13 mouse cellular contexts compared by ENCODE assay signal in genomic region chr13:107944831-107945230, GRCm38 (mm10).
DNase-seq lines count a peak whose midpoint lies in the region; ATAC-seq and TF ChIP-seq lines count a peak whose summit lies in the region.
"Had no signal": no experiment of that assay in that cellular context is flagged by ENCODE, and none has a peak within 500 bp of the region (broad histone marks: within the 10 kb centered on the region; RNA-seq: fewer than 3 reads in every experiment).

No protein-coding gene starts in this region.

- DNase-seq in gastrocnemius, postnatal 25 days: peak; percentile 23
- DNase-seq in gastrocnemius, adult 18-20 months (ENCODE audit: low spot score): no peak
- peak; percentile 41 for DNase-seq in liver, adult 2 months (ENCODE audit: extremely low read depth, low read depth, low spot score)
- no peak for DNase-seq in frontal cortex, postnatal 25 days (ENCODE audit: low spot score in 2 of 2)
- DNase-seq: cerebellum, postnatal 14 days; spleen, adult 18-20 months; thymus, postnatal 4 days had no signal

- H3K79me2 ChIP-seq in liver, adult 2 months (ENCODE audit: control insufficient read depth, insufficient read depth, low read length): no peaks in the 10 kb centered on the region

- H3K9ac ChIP-seq in liver, adult 2 months (ENCODE audit: low read depth, low read length): no peak overlapping the region
- no peak overlapping the region for H3K9ac ChIP-seq in liver, embryonic 12.5 days
- H3K9ac ChIP-seq: liver, embryonic 15.5 days; neural tube, embryonic 13.5 days had no signal

- 66% methylated on average over 10 of the region's 10 CpGs for WGBS in liver, adult 2 months
- 37% methylated on average over 10 of the region's 10 CpGs for whole genome bisulfite sequencing in liver, embryonic 12.5 days (ENCODE audit: insufficient replicate concordance)

- H3K4me3 ChIP-seq in liver, adult 2 months (ENCODE audit: insufficient read depth, low read depth, low read length): no peak overlapping the region
- H3K4me3 ChIP-seq in liver, embryonic 12.5 days: no peak overlapping the region
- peak overlapping the region; percentile 75 for H3K4me3 ChIP-seq in megakaryocyte, embryonic 14.5 days (replicated peaks)
- H3K4me3 ChIP-seq: liver, embryonic 15.5 days; neural tube, embryonic 13.5 days had no signal

- no peaks in the 10 kb centered on the region for H3K4me1 ChIP-seq in liver, adult 2 months (ENCODE audit: control insufficient read depth, insufficient read depth, low read length)
- no peaks in the 10 kb centered on the region for H3K4me1 ChIP-seq in liver, embryonic 12.5 days
- peaks cover 26% of the 10 kb centered on the region for H3K4me1 ChIP-seq in megakaryocyte, embryonic 14.5 days

- no peaks in the 10 kb centered on the region for H3K27me3 ChIP-seq in liver, adult 2 months (ENCODE audit: control insufficient read depth, insufficient read depth, low read length)
- no peaks in the 10 kb centered on the region for H3K27me3 ChIP-seq in liver, embryonic 12.5 days (replicated peaks)
- peaks cover 15% of the 10 kb centered on the region for H3K27me3 ChIP-seq in megakaryocyte, embryonic 14.5 days (replicated peaks)
- H3K27me3 ChIP-seq: liver, embryonic 15.5 days; neural tube, embryonic 13.5 days had no signal

- no peak for TF ChIP-seq CTCF in liver, adult 2 months (IDR thresholded peaks at IDR 0.05; ENCODE audit: low read depth, low read length)

- no peaks in the 10 kb centered on the region for H3K9me3 ChIP-seq in liver, embryonic 12.5 days (replicated peaks)
- H3K9me3 ChIP-seq in megakaryocyte, embryonic 14.5 days: peaks cover 10% of the 10 kb centered on the region
- H3K9me3 ChIP-seq: liver, embryonic 15.5 days; neural tube, embryonic 13.5 days had no signal

- TF ChIP-seq POLR2A in liver, adult 2 months (IDR thresholded peaks at IDR 0.05; ENCODE audit: extremely low read depth, insufficient read depth, low read length): no peak

- H3K27ac ChIP-seq in liver, adult 2 months (replicated peaks; ENCODE audit: insufficient read depth, low read depth, low read length): no peak overlapping the region
- H3K27ac ChIP-seq in liver, embryonic 12.5 days: no peak overlapping the region
- H3K27ac ChIP-seq: liver, embryonic 15.5 days; neural tube, embryonic 13.5 days had no signal

- H3K36me3 ChIP-seq in liver, adult 2 months (ENCODE audit: control insufficient read depth, insufficient read depth, low read length): no peaks in the 10 kb centered on the region
- H3K36me3 ChIP-seq in liver, embryonic 12.5 days: no peaks in the 10 kb centered on the region
- no peaks in the 10 kb centered on the region for H3K36me3 ChIP-seq in megakaryocyte, embryonic 14.5 days (replicated peaks; ENCODE audit: low read length)
- H3K36me3 ChIP-seq: liver, embryonic 15.5 days; neural tube, embryonic 13.5 days had no signal

- H3K4me2 ChIP-seq in liver, embryonic 12.5 days: no peak overlapping the region
- H3K4me2 ChIP-seq: liver, embryonic 15.5 days; neural tube, embryonic 13.5 days had no signal

- no peak for ATAC-seq in liver, embryonic 12.5 days
- peak; percentile 22 to 66; a peak in 2 of 4 replicates for ATAC-seq in hematopoietic stem cell, adult 5-6 weeks (replicated peaks in 1 of 2; ENCODE audit: insufficient read depth in 1 of 2, low FRiP score in 2 of 2, low TSS enrichment in 1 of 2, low read depth in 1 of 2, poor library complexity in 2 of 2, severe bottlenecking in 2 of 2)
- ATAC-seq in erythroblast, adult 5-6 weeks (replicated peaks; ENCODE audit: low FRiP score, poor library complexity, severe bottlenecking): no peak

Comparison
In these comparisons a context has a peak if more than half of its experiments do, and no peak if none do; other contexts are left out.
1. DNase-seq: peak in gastrocnemius, postnatal 25 days (single experiment) and liver, adult 2 months (single experiment); none in gastrocnemius, adult 18-20 months (single experiment) and frontal cortex, postnatal 25 days (0 of 2).
2. ATAC-seq: peak in hematopoietic stem cell, adult 5-6 weeks (2 of 2); none in liver, embryonic 12.5 days (single experiment) and erythroblast, adult 5-6 weeks (single experiment).